Mouse (Mus musculus) lung, postnatal 10 days (tissue): Measurements from ENCODE around the gene Fkbp1b.
"Not testable (repeated sequence)": the region's sequence is repeated elsewhere in the genome, so short reads cannot be mapped to it uniquely, and the experiment has no call there.

Experiments
- DNase-seq: peaks from one replicate; pipeline ENCODE4 v3.0.0; 2021

Fkbp1b gene

GRCm38 (mm10) chr12:4841392-4841887 lies at the start of gene Fkbp1b:
Gene Fkbp1b (minus strand): TSS chr12:4841591.
- DNase-seq, result peak; percentile 66

GRCm38 (mm10) chr12:4889891-4890290 lies 48.5 kb upstream of the Fkbp1b start:
- DNase-seq, result no peak

DNA sequence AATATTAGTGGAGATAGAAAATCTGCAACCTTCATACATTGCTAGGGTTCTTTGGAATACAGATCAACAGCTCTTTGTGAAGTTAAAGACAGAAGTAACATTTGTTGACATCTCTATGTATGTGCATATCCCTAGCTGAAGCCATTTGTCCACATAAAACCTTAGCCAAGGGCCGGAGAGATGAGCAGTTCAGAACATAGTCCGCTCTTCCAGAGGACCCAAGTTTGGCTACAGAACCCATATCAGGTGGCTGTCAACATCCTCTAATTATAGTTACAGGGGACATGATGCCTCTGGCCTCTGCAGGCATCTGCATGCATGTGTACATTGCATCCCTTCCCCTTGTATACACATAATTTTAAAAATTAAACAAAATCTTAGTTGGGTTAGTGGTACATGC lies 47.9 kb upstream of the Fkbp1b start:
- no peak for DNase-seq

DNA sequence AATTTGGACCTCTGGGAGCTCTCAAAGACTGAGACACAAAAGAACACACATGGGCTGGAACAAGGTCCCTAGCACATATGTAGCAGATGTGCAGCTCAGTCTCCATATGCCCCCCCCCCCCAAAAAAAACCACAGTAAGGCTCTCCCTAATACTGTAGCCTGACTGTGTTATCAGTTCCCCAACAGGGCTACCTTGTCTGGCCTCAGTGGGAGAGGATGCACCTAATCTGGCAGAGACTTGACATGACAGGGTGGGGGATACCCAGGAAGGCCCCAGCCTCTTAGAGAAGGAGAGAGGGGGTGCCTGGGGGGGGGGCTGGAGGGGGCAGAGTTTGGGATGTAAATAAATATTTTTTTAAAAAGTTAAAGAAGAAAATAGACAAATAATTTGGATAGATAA lies 47.3 kb upstream of the Fkbp1b start:
- no peak for DNase-seq

DNA sequence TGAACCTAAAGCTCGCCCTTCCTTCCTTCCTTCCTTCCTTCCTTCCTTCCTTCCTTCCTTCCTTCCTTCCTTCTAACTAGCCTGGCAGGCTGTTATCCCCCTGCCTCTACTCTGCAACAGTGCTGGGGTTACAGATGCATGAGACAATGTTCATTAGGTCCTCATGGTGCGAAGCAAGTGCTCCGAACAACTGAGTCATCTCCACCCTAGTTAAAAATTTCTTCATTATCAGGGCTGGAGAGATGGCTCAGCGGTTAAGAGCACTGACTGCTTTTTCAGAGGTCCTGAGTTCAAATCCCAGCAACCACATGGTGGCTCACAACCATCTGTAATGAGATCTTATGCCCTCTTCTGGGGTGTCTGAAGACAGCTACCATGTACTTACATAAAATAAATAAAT lies 45.2 kb upstream of the Fkbp1b start:
- DNase-seq, result not testable (repeated sequence)

GRCm38 (mm10) chr12:4885062-4885461 lies 43.7 kb upstream of the Fkbp1b start:
- DNase-seq, result no peak

DNA sequence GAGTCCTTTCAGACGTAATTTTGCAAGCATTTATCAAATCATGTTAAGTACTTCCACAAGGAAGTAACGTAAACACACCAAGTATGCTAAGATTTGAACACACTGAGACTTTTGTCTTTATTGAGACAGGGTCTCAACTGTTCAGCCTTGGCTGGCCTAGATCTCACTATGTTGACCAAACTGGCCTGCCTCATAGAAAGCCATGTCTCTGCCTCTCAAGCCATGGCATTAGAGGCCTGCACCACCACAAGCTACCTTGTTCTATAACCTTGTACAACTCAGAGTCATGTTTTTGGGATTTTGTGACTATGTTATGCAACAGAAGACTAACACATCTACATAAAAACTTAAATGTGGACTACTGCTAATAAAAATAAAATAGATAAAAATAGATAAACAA lies 40.7 kb upstream of the Fkbp1b start:
- no peak for DNase-seq

DNA sequence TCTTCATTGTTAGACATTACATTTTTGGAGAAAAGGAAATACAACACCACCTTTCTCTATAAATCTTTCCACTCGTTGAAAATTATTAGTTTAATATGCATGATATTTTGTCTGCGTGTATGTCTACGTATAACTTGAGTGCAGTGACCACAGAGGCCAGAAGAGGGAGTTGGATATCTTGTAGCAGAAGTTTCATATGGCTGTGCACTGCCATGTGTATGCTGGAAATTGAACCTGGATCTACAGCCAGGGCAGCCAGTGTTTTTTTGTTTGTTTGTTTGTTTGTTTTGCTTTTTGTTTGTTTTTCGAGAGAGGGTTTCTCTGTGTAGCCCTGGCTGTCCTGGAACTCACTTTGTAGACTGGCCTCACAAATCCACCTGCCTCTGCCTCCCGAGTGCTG lies 37.7 kb upstream of the Fkbp1b start:
- DNase-seq, result no peak

- DNase-seq, result no peak
These were observed 36.9 kb upstream of the Fkbp1b start for GRCm38 (mm10) chr12:4878296-4878783.

DNA sequence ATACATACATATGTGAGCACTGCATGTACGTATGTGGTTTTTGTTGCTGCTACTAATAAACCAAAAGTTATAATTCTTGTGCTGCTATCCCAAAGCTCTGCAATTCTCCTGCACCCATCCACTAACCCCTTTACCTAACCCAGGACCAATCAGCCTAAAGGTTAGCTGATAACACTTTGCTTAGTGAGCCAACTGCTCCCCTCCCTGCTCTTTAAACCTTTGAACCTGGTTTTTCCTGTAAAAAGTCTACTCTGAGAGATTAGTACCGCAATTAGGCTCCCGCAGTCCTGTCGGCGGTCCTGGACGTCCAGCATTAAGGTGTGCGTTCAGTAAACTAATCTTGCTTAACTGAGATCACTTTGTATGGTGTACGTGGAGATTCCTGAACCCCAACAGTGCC lies 34.2 kb upstream of the Fkbp1b start:
- no peak for DNase-seq

DNA sequence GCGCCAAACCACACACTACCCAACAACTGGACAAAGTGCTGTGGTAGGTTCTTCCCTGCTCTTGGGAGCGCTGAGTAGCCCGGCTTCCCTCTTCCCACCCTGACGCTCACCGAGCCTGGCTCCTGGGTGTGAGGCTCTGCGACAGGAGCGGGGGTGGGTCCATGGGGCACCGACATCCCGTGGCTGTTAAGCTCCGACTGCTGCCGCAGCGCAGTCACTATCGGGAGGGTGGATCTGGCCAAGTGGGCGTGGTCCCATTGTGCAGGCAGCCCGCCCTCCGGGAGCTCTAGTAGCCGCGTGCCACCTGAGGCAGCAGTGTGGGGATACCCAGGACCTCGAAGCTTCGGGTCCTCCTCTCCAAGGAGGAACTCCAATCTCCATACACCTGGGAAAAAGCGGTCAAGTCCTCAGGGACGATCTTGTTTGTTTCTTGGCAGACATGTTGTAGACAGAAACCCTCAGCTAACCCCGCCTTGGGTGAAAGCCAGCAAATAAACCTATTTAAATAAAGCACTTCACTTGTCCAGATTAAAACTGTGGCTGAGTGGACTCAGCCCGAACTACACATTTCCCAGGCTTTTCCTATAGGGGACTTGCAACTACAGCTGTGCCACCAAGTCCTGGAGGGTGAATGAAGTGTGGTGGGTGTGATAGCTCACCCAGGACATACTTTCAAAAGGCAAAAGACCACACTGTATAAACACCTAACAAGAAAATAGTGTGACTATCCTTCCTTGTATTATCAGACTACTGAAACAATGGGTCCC lies 33.0 kb upstream of the Fkbp1b start, which contains the start of gene Mfsd2b:
Gene Mfsd2b, minus strand, starts transcription at position 199 of the 767 bp plus-strand sequence.
- peak; percentile 85 for DNase-seq

GRCm38 (mm10) chr12:4873531-4873930 lies 32.1 kb upstream of the Fkbp1b start:
- DNase-seq, result no peak

DNA sequence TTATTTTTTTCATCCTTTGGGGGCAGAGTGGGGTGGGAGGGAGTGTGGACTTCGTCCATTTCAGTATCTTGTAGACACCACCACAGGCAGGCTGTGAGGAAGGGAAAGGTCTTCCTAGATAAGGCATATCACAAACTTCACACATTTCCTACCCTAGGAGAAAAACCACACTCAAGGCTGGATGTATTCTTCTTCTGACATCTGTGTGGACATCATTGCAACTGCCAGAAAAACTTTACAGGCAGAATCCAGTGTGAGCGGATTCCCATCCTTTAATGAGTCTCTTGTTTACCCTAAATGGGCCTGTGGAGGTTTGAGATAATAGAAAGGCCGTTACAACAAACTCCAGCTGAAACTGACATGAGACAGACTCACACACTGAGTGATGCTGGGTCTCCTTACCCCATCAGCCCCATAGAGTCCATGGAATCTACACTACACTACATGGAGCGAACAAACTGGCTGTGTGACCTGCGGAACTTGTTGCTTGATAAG lies 31.6 kb upstream of the Fkbp1b start:
- no peak for DNase-seq

GRCm38 (mm10) chr12:4872273-4872672 lies 30.9 kb upstream of the Fkbp1b start:
- no peak for DNase-seq

- no peak for DNase-seq
These were observed 29.9 kb upstream of the Fkbp1b start for GRCm38 (mm10) chr12:4871260-4871659.

DNA sequence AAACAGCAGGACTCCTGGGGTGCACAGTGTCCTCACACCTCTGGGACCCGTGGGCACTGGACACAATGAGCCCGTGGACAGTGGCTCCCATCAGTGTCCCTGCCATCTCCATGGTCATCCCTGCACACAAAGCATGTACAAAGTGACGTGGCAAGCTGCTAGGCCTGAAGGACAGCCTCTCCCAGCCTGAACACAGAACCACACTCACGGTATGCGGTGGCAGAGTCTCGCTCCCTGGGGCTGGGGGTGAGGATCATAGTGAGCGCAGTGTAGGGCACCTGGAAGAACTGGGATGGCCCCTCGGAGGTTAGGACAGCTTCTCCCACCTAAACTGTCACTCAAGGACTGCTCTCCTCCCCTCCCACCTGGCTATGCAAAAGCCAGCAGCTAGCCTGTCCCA lies 27.5 kb upstream of the Fkbp1b start:
- DNase-seq, result no peak

- DNase-seq, result no peak
These were observed 22.9 kb upstream of the Fkbp1b start for GRCm38 (mm10) chr12:4864338-4864690.

GRCm38 (mm10) chr12:4863654-4864337 lies 22.4 kb upstream of the Fkbp1b start:
- peak; percentile 49 for DNase-seq

GRCm38 (mm10) chr12:4862672-4863071 lies 21.3 kb upstream of the Fkbp1b start:
- DNase-seq, result no peak

- no peak for DNase-seq
These were observed 18.0 kb upstream of the Fkbp1b start for GRCm38 (mm10) chr12:4859241-4859914.

DNA sequence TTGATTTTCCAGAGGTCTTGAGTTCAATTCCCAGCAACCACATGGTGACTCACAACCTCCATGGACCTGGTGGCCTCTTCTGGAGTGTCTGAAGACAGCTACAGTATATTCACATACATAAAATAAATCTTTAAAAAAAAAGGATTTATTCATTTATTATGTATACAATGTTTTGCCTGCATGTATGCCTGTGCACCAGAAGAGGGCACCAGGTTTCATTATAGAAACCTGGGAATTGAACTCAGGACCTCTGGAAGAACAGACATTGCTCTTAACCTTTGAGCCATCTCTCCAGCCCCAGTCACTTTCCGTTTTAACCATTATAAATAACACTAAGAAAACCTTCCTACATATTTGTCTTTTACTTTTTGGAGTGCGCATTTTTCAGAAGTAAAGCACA lies 15.4 kb upstream of the Fkbp1b start:
- DNase-seq, result no peak

- peak; percentile 28 for DNase-seq
These were observed 14.8 kb upstream of the Fkbp1b start for GRCm38 (mm10) chr12:4856160-4856559.

GRCm38 (mm10) chr12:4843741-4844140 lies 2.4 kb upstream of the Fkbp1b start:
- peak; percentile 49 for DNase-seq
